Comparison of ENCODE assay signal across 8 mouse cellular contexts in the genomic region with DNA sequence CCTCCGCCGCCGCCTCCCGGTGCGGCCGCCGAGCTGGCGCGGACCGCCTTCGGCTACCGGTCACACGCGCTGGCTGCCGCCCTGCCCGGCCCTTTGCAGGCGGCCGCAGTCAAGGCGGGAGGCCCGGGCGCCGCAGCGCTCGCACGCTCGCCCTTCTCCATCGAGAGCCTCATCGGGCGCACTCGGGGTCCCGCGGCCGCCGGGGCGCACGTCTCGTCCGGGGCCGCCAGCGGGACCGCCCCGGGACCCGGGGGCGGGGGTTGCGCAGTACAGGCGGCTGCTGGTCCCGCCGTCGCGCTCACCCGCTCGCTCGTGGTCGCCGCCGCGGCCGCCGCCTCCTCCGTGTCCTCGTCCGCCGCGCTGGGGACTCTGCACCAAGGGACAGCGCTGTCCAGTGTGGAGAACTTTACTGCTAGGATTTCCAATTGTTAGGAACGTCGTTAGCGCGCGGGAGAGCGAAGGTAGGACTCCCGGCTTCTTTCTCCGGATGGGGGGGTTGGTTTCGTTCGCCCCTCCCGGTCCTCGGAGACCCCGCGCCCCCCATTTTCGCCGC. TPM values are rescaled to one million over a fixed set of nuclear protein-coding genes. Genes with fewer than 3 reads are reported as not detected.
A peak's percentile ranks its signal among the peaks of the same experiment; 100 is the strongest.
DNase-seq lines count a peak whose midpoint lies in the region; ATAC-seq and TF ChIP-seq lines count a peak whose summit lies in the region.

No protein-coding gene starts in this region.

- H3K36me3 ChIP-seq in ES-E14 (ENCODE audit: control insufficient read depth, insufficient read depth, low read length, poor library complexity, severe bottlenecking) = no peaks in the 10 kb centered on the region
- no peaks in the 10 kb centered on the region for H3K36me3 ChIP-seq in forebrain, embryonic 14.5 days (ENCODE audit: control insufficient read depth, insufficient read depth, low read length)
- H3K36me3 ChIP-seq in kidney, postnatal 0 days (ENCODE audit: insufficient read depth, low read length) = no peaks in the 10 kb centered on the region
- H3K36me3 ChIP-seq in midbrain, embryonic 14.5 days (ENCODE audit: control insufficient read depth, insufficient read depth, low read length) = no peaks in the 10 kb centered on the region

- ATAC-seq in forebrain, embryonic 14.5 days = peak; percentile 16; the same call in 1 of the 2 replicates
- no peak for ATAC-seq in kidney, postnatal 0 days (replicated peaks; ENCODE audit: low FRiP score, low read depth)
- no peak for ATAC-seq in midbrain, embryonic 14.5 days (ENCODE audit: low FRiP score, low TSS enrichment)

- H3K27ac ChIP-seq in ES-E14 (ENCODE audit: insufficient read depth, low read depth, low read length, poor library complexity, severe bottlenecking) = no peak overlapping the region
- H3K27ac ChIP-seq in forebrain, embryonic 14.5 days (ENCODE audit: low read depth, low read length) = no peak overlapping the region
- H3K27ac ChIP-seq in kidney, postnatal 0 days = peak overlapping the region; percentile 75
- H3K27ac ChIP-seq in midbrain, embryonic 14.5 days (replicated peaks; ENCODE audit: low read depth, low read length) = no peak overlapping the region

- peak overlapping the region; percentile 60 for H3K4me2 ChIP-seq in forebrain, embryonic 14.5 days (ENCODE audit: low read length)
- H3K4me2 ChIP-seq in kidney, postnatal 0 days (ENCODE audit: low read length) = peak overlapping the region; percentile 85
- H3K4me2 ChIP-seq in midbrain, embryonic 14.5 days (ENCODE audit: low read length) = peak overlapping the region; percentile 58

- peak overlapping the region; percentile 17 for H3K9ac ChIP-seq in ES-E14 (ENCODE audit: insufficient read depth, low read depth, low read length, poor library complexity, severe bottlenecking)
- peak overlapping the region; percentile 48 for H3K9ac ChIP-seq in forebrain, embryonic 14.5 days (ENCODE audit: low read length)
- peak overlapping the region; percentile 73 for H3K9ac ChIP-seq in kidney, postnatal 0 days (ENCODE audit: low read depth, low read length)
- 0 out of 2 replicates have a peak overlapping the region, but pooled peaks have one; percentile 23 for H3K9ac ChIP-seq in midbrain, embryonic 14.5 days (replicated peaks; ENCODE audit: low read length)

- no peaks in the 10 kb centered on the region for H3K9me3 ChIP-seq in ES-E14 (ENCODE audit: control insufficient read depth, insufficient read depth, low read depth, low read length)
- H3K9me3 ChIP-seq in forebrain, embryonic 14.5 days (replicated peaks; ENCODE audit: control insufficient read depth, low read length) = no peaks in the 10 kb centered on the region
- H3K9me3 ChIP-seq in kidney, postnatal 0 days (replicated peaks; ENCODE audit: low read length) = no peaks in the 10 kb centered on the region
- no peaks in the 10 kb centered on the region for H3K9me3 ChIP-seq in midbrain, embryonic 14.5 days (ENCODE audit: control insufficient read depth, low read length)

- H3K4me3 ChIP-seq in ES-E14 (ENCODE audit: insufficient read depth in 1 of 2, low read depth in 1 of 2, low read length in 2 of 2, poor library complexity in 1 of 2, severe bottlenecking in 1 of 2) = peak overlapping the region; percentile 29 to 68; a peak in 3 of 4 replicates
- peak overlapping the region; percentile 38 for H3K4me3 ChIP-seq in forebrain, embryonic 14.5 days (ENCODE audit: low read depth, low read length)
- H3K4me3 ChIP-seq in kidney, postnatal 0 days (replicated peaks; ENCODE audit: low read depth, low read length) = peak overlapping the region; percentile 63
- H3K4me3 ChIP-seq in midbrain, embryonic 14.5 days (replicated peaks; ENCODE audit: low read depth, low read length) = peak overlapping the region; percentile 37

- no peak for TF ChIP-seq CTCF in kidney, postnatal 0 days (IDR thresholded peaks at IDR 0.05; ENCODE audit: low read depth)

- peak; percentile 25 to 26 for DNase-seq in adrenal gland, adult 18-20 months (ENCODE audit: low spot score in 2 of 2)
- DNase-seq in adrenal gland, adult 8-10 months = no peak
- no peak for DNase-seq in ES-E14 (ENCODE audit: low read depth, low spot score)
- DNase-seq in forebrain, embryonic 14.5 days (ENCODE audit: low spot score) = no peak
- no peak for DNase-seq in kidney, postnatal 0 days (ENCODE audit: low spot score)
- DNase-seq in midbrain, embryonic 14.5 days = peak; percentile 53
- DNase-seq in right cerebral cortex, postnatal 10 days (ENCODE audit: low spot score in 2 of 2) = no peak
- no peak for DNase-seq in cerebellum, postnatal 36 days

- in situ Hi-C loops in ES-E14 (cut with MboI; ENCODE audit: low sequenced_read_pairs in 2 of 2, unreplicated experiment in 2 of 2) = no loop called here

- WGBS in forebrain, embryonic 14.5 days = under 1% methylated on average over 63 of the region's 81 CpGs
- WGBS in kidney, postnatal 0 days = under 1% methylated on average over 76 of the region's 81 CpGs
- under 1% methylated on average over 79 of the region's 81 CpGs for WGBS in midbrain, embryonic 14.5 days

- peaks cover 84% of the 10 kb centered on the region for H3K27me3 ChIP-seq in forebrain, embryonic 14.5 days (replicated peaks; ENCODE audit: control insufficient read depth, insufficient read depth, low read length)
- peaks cover 72% of the 10 kb centered on the region for H3K27me3 ChIP-seq in kidney, postnatal 0 days (ENCODE audit: insufficient read depth, low read length)
- peaks cover 87% of the 10 kb centered on the region for H3K27me3 ChIP-seq in midbrain, embryonic 14.5 days (ENCODE audit: control insufficient read depth, insufficient read depth, low read length)

- peaks cover 0 to 3% of the 10 kb centered on the region in 2 experiments; a peak in 1 of 4 replicates for H3K4me1 ChIP-seq in ES-E14 (ENCODE audit: control insufficient read depth in 2 of 2, insufficient read depth in 2 of 2, low read length in 2 of 2, poor library complexity in 1 of 2)
- peaks cover 11% of the 10 kb centered on the region; the same call in 1 of the 2 replicates for H3K4me1 ChIP-seq in forebrain, embryonic 14.5 days (ENCODE audit: control insufficient read depth, insufficient read depth, low read length)
- peaks cover 14% of the 10 kb centered on the region; the same call in 1 of the 2 replicates for H3K4me1 ChIP-seq in kidney, postnatal 0 days (replicated peaks; ENCODE audit: insufficient read depth, low read length)
- peaks cover 10% of the 10 kb centered on the region for H3K4me1 ChIP-seq in midbrain, embryonic 14.5 days (ENCODE audit: control insufficient read depth, insufficient read depth, low read length)

TF ChIP-seq in ES-E14, 5 proteins besides CTCF, POLR2A, EP300 and RAD21:
- TF ChIP-seq CHD2 (IDR thresholded peaks at IDR 0.05; ENCODE audit: low read depth, low read length) = no peak
- TF ChIP-seq HCFC1 (IDR thresholded peaks at IDR 0.05; ENCODE audit: borderline replicate concordance, insufficient read depth, low read length) = no peak
- no peak for TF ChIP-seq ZNF384 (IDR thresholded peaks at IDR 0.05; ENCODE audit: low read depth, low read length)
- TF ChIP-seq ZC3H11A (IDR thresholded peaks at IDR 0.05; ENCODE audit: borderline replicate concordance, low read depth, low read length) = no peak
- TF ChIP-seq MAFK (IDR thresholded peaks at IDR 0.05; ENCODE audit: insufficient read depth, low read depth, low read length) = no peak

RNA-seq across cellular contexts. Expression of gene Foxd1, which starts 1.6 kb away (rescaled TPM):
- under 1 TPM; 0.50 to 0.54 TPM for total RNA-seq in adrenal gland, adult 18-20 months (2021)
- total RNA-seq in adrenal gland, adult 8-10 months (2022) = 1 to 10 TPM in 3 of 4 experiments, under 1 TPM in 1; 0.96 to 1.8 (median 1.4) TPM
- 0.16 and 0.22 TPM in 2 replicates for total RNA-seq in ES-E14 (2012; rRNA removed)
- polyA plus RNA-seq in forebrain, embryonic 14.5 days (2014; fragmentation: Nextera tagmentation; extraction: Ambion mirVana) = 0.75 and 0.76 TPM in 2 replicates
- polyA plus RNA-seq in kidney, postnatal 0 days (2015; fragmentation: Nextera tagmentation; extraction: Ambion mirVana) = 2.4 and 3.4 TPM in 2 replicates
- polyA plus RNA-seq in midbrain, embryonic 14.5 days (2014; fragmentation: Nextera tagmentation; extraction: Ambion mirVana) = 0.12 and 0.54 TPM in 2 replicates

RNA-seq across cellular contexts. Expression of gene Btf3, which starts 38.8 kb away (rescaled TPM):
- total RNA-seq in adrenal gland, adult 18-20 months (2021) = 100 to 1,000 TPM; 298 to 383 TPM
- 100 to 1,000 TPM; 278 to 323 (median 310) TPM for total RNA-seq in adrenal gland, adult 8-10 months (2022)
- total RNA-seq in ES-E14 (2012; rRNA removed) = 742 and 844 TPM in 2 replicates
- polyA plus RNA-seq in forebrain, embryonic 14.5 days (2014; fragmentation: Nextera tagmentation; extraction: Ambion mirVana) = 669 and 680 TPM in 2 replicates
- polyA plus RNA-seq in kidney, postnatal 0 days (2015; fragmentation: Nextera tagmentation; extraction: Ambion mirVana) = 766 and 788 TPM in 2 replicates
- polyA plus RNA-seq in midbrain, embryonic 14.5 days (2014; fragmentation: Nextera tagmentation; extraction: Ambion mirVana) = 568 and 574 TPM in 2 replicates

Comparison
In these comparisons a context has a peak if more than half of its experiments do, and no peak if none do; other contexts are left out.
1. DNase-seq: peak in adrenal gland, adult 18-20 months (2 of 2) and midbrain, embryonic 14.5 days (single experiment); none in adrenal gland, adult 8-10 months (single experiment), ES-E14 (single experiment), forebrain, embryonic 14.5 days (single experiment), kidney, postnatal 0 days (single experiment), right cerebral cortex, postnatal 10 days (0 of 2) and cerebellum, postnatal 36 days (0 of 2).
2. H3K9ac ChIP-seq: peak in every context shown above with its lines; median percentile 73 in kidney, postnatal 0 days; 48 in forebrain, embryonic 14.5 days; 23 in midbrain, embryonic 14.5 days; 17 in ES-E14.
3. Peak in every context shown above with its lines, with median percentiles within 50 percentile points of each other: H3K4me3 ChIP-seq and H3K4me2 ChIP-seq.